Mouse (Mus musculus) forebrain, embryonic 10.5 days (tissue): Measurements from ENCODE around the gene Aig1. TPM values are rescaled to one million over a fixed set of nuclear protein-coding genes. Genes with fewer than 3 reads are reported as not detected.

Source experiments
- DNase-seq: peaks from one replicate; pipeline ENCODE4 v3.0.0-alpha.2; 2017; ENCODE audit warnings: low spot score; ENCODE audit errors: extremely low spot score
- H3K27ac ChIP-seq: fragments of 300-500 bp; sonication (generic); 2 replicates; pipeline ENCODE4 v1.5.1; 2016; ENCODE audit warnings: mild to moderate bottlenecking
- H3K27me3 ChIP-seq: fragments of 300-500 bp; sonication (generic); 2 replicates; pipeline ENCODE4 v1.6.1; 2016; ENCODE audit warnings: mild to moderate bottlenecking; ENCODE audit not compliant: poor library complexity, severe bottlenecking
- H3K36me3 ChIP-seq: fragments of 300-500 bp; sonication (generic); replicated peaks from 2 replicates; pipeline ENCODE4 v1.6.1; 2016; ENCODE audit warnings: mild to moderate bottlenecking, moderate library complexity
- H3K4me1 ChIP-seq: fragments of 300-500 bp; sonication (generic); 2 replicates; pipeline ENCODE4 v1.6.1; 2016
- H3K4me3 ChIP-seq: fragments of 300-500 bp; sonication (generic); 2 replicates; pipeline ENCODE4 v1.5.1; 2016; ENCODE audit warnings: mild to moderate bottlenecking, moderate library complexity
- H3K9me3 ChIP-seq: fragments of 300-500 bp; sonication (generic); 2 replicates; pipeline ENCODE4 v1.6.1; 2016; ENCODE audit warnings: mild to moderate bottlenecking, moderate library complexity
- WGBS: fragments of 180-500 bp; shearing (Covaris S2); methylation state at CpG from one replicate; pipeline ENCODE4 v1.1.7; 2016; 5-methylcytosine and 5-hydroxymethylcytosine counted together
- polyA plus RNA-seq: library from polyadenylated mRNA; unstranded; fragments of >200 nt; fragmentation: Nextera tagmentation; extraction: Ambion mirVana; gene quantifications from 2 replicates; pipeline ENCODE4 v1.2.1, GENCODE M21; 2016

Gene Aig1
- polyA plus RNA-seq, 1 experiment from 2014 or later: 21.8 TPM

DNA sequence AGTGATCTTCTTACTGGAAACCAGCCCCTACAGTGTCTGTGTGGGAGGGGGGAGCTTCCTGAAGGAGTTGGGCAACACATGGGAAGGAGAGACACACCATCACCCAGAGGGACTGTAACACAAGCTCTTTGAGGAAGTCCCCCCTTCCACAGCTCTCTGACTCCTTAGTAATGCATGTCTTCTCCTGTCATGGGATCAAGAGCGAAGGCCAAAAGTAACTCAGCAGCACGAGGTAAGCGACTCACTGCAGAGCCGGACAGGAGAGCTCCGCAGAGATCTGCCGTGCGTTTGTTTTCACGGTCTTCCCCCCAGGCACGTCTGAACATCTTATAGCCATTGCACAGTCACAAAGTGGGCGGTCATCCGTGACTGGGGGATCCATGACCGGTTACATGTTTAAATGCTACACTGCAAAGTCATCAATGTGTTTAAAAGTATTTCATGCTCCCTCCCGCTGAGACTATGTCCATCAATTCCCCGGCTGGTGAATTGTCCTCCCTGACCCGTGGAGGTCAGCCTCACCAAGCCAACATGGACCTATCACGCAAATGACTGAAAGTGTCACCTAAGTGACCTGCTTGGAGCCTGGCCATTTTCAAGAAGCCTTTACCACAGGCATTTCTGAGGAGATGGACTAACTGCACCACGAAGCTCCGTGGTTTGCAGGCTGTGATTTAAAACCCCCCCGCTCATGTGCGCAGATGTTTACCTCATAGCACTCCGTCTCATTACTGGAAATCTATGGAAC, 30.9 kb downstream of the Aig1 start:
- no peaks in the 10 kb centered on the region for H3K9me3 ChIP-seq
- 84% methylated on average over 21 of the region's 21 CpGs for WGBS
- no peaks in the 10 kb centered on the region for H3K36me3 ChIP-seq
- H3K27ac ChIP-seq: no peak overlapping the region
- no peaks in the 10 kb centered on the region for H3K27me3 ChIP-seq
- no peak overlapping the region for H3K4me3 ChIP-seq
- no peaks in the 10 kb centered on the region for H3K4me1 ChIP-seq
- no peak for DNase-seq

DNA sequence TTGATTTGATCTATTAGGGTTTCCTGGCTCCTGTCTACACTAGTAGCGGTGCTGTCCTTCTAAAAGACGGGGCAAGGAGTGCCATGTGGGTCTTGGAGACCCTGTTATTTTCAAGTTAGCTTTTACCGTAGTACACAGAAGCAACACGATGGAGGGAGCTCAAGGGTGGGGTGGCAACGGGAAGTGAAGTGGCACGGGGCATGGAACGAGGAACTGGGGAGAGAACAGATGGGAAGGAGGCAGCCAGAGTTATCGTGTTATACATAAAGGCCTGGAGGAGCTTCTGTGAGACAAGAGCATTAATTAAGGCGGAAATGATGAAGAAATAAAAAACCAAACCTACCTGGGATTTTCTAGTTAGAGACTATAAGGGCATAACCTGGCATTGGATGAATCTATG, 31.8 kb downstream of the Aig1 start:
- 93% methylated on average over 9 of the region's 9 CpGs for WGBS
- Histone ChIP-seq H3K4me1 (no peaks in the 10 kb centered on the region), H3K4me3 (no peak overlapping the region), H3K36me3 (no peaks in the 10 kb centered on the region), H3K27ac (no peak overlapping the region), H3K27me3 (no peaks in the 10 kb centered on the region), H3K9me3 (no peaks in the 10 kb centered on the region)
- DNase-seq: no peak

DNA sequence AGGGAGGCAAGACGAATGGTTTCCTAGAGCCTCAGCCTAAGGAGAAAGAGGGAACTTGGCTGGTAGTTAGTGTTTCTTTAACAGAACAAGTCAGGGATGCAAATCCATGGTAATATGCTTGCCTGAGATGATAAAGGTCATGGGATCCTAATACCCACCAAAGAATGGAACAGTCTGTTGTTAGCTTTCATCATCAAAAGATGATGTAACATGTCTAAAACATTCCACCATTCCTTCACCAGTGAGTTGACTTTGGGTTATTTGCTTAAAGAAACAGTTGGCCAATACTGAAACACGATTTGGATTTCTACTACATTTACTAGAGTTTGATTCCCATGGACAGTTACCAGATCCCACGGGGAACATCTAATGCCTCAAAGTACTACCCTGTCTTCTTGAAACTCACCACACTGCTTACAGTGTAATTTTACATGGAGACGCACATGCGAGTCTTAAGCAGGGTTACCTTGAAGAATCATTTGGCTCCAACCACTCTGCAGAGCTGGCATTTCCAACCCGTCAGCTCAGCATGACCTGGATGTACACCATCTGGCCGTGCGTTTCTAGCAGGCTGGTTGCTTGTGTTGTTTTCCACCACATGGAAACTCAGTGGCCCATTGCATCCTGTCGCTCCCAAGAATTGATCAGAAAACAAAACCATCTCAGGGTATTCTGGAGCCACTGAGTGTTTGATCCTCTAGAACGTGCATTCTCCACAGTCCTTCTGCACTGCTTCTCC, 32.9 kb downstream of the Aig1 start:
- Histone ChIP-seq H3K9me3 (no peaks in the 10 kb centered on the region), H3K27ac (no peak overlapping the region), H3K4me1 (no peaks in the 10 kb centered on the region), H3K27me3 (no peaks in the 10 kb centered on the region), H3K4me3 (no peak overlapping the region), H3K36me3 (no peaks in the 10 kb centered on the region)
- DNase-seq: no peak
- WGBS: 91% methylated on average over 10 of the region's 10 CpGs

DNA sequence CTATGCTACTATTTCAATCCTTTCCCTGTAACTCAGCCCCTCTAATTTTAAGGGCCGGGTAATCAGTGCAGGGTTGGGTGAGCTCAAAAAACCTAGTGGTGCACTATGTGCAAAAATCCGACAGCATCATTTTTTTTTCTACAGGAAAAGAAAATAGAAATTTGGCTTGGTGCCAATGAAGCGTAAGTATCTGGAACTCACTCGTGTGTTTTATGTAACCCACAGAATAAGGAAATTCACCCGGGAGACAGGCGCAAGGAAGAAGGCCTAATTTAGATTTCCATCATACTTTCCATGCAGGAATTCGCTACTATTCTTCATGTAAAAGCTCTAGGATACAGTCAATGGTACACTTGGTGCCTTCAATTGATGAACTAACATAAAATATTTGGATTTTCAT, 34.7 kb downstream of the Aig1 start:
- 93% methylated on average over 7 of the region's 7 CpGs for WGBS

DNA sequence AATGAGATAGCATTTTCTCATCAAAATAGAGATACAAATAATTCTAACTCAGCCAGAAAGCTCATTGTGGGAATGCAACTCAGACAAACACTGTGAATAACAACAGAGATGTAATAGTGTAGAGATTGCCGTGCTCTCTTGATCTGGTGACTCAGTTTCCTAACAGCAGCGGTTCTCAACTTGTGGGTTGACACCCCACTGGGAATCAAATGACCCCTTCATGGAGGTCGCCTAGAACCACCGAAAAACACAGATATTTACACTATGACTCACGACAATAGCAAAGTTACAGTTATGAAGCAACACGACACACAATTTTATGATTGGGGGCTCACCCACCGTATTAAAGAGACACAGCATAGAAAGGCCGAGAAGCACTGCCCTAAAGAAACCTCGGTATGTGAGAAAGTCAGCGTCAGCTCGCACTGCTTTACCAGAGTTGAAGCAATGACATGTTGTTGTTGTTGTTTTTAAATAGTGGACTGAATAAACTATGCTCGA, 35.7 kb downstream of the Aig1 start:
- DNase-seq: no peak
- WGBS: 91% methylated on average over 12 of the region's 12 CpGs
- 0 out of 2 replicates have a peak, but pooled peaks cover 3% of the 10 kb centered on the region for H3K36me3 ChIP-seq
- no peak overlapping the region for H3K4me3 ChIP-seq
- H3K9me3 ChIP-seq: no peaks in the 10 kb centered on the region
- no peak overlapping the region for H3K27ac ChIP-seq
- no peaks in the 10 kb centered on the region for H3K4me1 ChIP-seq
- H3K27me3 ChIP-seq: no peaks in the 10 kb centered on the region

More for the DNA sequence above, 34.7 kb downstream of the Aig1 start:
- no peak overlapping the region for H3K4me3 ChIP-seq
- H3K36me3 ChIP-seq: no peaks in the 10 kb centered on the region
- no peak overlapping the region for H3K27ac ChIP-seq
- DNase-seq: no peak
- H3K4me1 ChIP-seq: no peaks in the 10 kb centered on the region
- no peaks in the 10 kb centered on the region for H3K9me3 ChIP-seq
- H3K27me3 ChIP-seq: no peaks in the 10 kb centered on the region

DNA sequence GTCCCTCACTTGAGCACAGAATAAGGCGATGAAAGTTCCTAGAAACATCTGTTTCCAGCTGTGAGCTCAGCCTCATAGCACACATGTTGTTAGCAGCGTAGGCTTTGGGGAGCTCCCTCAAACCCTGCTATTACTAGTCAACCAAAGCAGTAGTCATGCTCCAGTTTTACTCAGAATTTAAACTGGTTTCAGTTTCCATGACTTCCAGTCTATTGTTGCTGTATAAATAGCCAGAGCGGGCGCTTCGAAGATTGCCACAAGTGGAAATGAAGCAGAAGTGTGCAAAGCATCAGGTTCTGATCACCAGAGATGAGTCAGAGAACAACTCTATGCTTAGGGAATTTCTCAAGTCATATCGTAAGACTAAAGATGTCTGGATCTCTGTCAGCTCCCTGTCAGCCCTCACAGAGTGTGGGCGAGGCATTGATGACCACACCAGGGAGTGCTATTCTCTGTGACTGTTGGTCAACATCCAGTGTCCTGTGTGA, 36.2 kb downstream of the Aig1 start:
- 0 out of 2 replicates have a peak, but pooled peaks cover 3% of the 10 kb centered on the region for H3K36me3 ChIP-seq
- H3K4me3 ChIP-seq: no peak overlapping the region
- DNase-seq: no peak
- H3K27me3 ChIP-seq: no peaks in the 10 kb centered on the region
- 90% methylated on average over 7 of the region's 7 CpGs for WGBS
- H3K9me3 ChIP-seq: no peaks in the 10 kb centered on the region
- no peak overlapping the region for H3K27ac ChIP-seq
- no peaks in the 10 kb centered on the region for H3K4me1 ChIP-seq

DNA sequence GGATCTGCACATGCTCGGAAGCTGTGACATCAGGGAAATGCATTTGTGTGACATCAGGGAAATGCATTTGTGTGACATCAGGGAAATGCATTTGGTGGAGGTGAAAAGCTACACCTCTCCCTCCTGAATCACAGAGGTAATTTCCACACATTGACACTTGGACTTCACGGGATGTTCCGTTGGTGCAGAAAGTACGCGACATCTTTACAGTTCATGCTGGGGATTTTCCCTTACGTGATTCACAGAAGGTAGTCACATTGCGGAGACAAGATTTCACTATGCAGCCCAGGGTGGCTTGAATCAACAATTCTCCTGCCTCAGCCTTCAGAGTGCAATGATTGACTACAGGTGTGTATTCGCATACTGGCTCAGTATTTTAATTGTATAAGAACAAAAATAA, 41.6 kb downstream of the Aig1 start:
- no peaks in the 10 kb centered on the region for H3K9me3 ChIP-seq
- H3K36me3 ChIP-seq: 0 out of 2 replicates have a peak, but pooled peaks cover 3% of the 10 kb centered on the region
- no peak overlapping the region for H3K27ac ChIP-seq
- no peak overlapping the region for H3K4me3 ChIP-seq
- no peaks in the 10 kb centered on the region for H3K27me3 ChIP-seq
- WGBS: 95% methylated on average over 8 of the region's 8 CpGs
- no peaks in the 10 kb centered on the region for H3K4me1 ChIP-seq
- no peak for DNase-seq

DNA sequence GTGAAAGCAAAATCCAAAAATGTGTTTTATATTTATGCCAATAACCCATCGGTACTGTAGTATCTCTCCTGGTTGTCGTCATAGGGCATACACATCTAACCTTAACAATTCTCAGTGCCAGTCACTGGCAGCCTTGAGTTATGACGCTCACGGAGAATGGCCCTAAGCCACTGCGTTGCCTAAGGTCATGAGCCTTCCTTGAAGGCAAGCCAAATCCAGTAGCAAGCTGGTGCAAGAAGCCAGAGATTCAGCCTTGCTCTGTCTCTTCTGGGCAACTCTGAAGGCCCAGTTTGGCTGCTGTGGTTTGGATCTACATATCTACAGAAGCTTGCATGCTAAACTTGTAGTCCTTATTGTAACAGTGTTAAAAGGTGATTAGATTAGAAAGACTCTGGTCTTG, 55.2 kb downstream of the Aig1 start:
- Histone ChIP-seq H3K27me3 (no peaks in the 10 kb centered on the region), H3K36me3 (no peaks in the 10 kb centered on the region), H3K9me3 (0 out of 2 replicates have a peak, but pooled peaks cover 5% of the 10 kb centered on the region), H3K27ac (no peak overlapping the region), H3K4me3 (no peak overlapping the region), H3K4me1 (no peaks in the 10 kb centered on the region)
- 95% methylated on average over 5 of the region's 5 CpGs for WGBS
- DNase-seq: no peak

DNA sequence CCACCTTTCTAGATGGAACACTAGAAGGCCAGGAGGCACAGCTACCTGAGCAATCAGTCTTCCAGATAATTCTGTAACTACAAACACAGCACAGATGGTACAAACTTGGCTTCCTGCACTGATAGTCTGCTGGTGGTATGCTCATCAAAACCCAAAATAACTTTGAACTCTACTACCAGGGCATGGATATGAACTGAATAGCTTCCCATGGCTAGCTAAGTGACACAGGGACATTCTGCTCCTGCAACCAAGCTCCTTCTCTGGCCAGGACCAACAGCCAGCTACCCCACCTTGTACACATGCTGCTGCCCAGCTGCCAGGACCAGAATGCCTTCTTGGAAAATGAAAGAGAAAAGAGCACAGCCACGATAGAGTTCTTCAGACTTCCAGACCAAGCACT, 60.5 kb downstream of the Aig1 start:
- no peaks in the 10 kb centered on the region for H3K9me3 ChIP-seq
- DNase-seq: no peak
- WGBS: 95% methylated on average over 1 of the region's 1 CpGs

DNA sequence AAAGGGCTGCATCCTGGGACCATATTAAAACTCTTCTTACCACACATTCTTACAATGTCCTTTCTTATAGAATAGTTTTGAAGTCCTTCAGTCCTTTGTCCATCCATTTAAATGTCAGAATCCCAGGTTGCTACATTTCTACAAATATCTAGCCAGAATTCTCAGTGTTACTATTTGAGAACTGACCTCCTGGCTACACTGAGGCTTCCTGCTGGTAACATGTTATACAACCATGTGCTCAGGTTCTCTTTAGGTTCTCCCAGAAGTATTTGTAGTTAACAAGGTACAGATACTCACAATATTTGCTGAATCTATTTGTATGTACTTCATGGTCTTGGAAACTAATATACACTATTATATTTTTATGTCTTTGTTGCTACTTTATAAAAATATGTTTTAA, 62.0 kb downstream of the Aig1 start:
- Histone ChIP-seq H3K4me1 (no peaks in the 10 kb centered on the region), H3K4me3 (no peak overlapping the region), H3K27me3 (no peaks in the 10 kb centered on the region), H3K27ac (no peak overlapping the region), H3K36me3 (no peaks in the 10 kb centered on the region), H3K9me3 (no peaks in the 10 kb centered on the region)
- DNase-seq: no peak

More for the DNA sequence above, 60.5 kb downstream of the Aig1 start:
- no peaks in the 10 kb centered on the region for H3K4me1 ChIP-seq
- no peaks in the 10 kb centered on the region for H3K27me3 ChIP-seq
- no peaks in the 10 kb centered on the region for H3K36me3 ChIP-seq
- no peak overlapping the region for H3K27ac ChIP-seq
- no peak overlapping the region for H3K4me3 ChIP-seq

DNA sequence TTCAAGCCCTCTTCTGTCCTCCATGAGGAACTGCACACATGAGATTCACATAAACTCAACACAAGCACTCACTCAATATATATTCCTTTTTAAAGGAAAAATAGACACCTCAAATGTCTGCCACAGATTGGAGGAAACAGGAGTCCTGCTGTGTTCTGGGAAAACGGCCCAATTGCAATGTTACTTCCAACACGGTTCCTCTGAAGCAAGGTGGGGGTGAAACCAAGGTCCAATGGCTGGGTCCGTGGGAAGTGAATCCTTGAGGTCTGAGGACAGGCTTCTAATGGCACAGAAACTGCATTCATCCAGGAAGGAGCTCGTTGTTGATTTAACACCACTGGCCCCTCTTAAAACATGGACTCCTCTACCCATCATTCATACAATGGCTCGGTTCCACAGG, 67.5 kb downstream of the Aig1 start:
- DNase-seq: no peak
- Histone ChIP-seq H3K4me1 (no peaks in the 10 kb centered on the region), H3K36me3 (peaks cover 9% of the 10 kb centered on the region), H3K4me3 (no peak overlapping the region), H3K27me3 (no peaks in the 10 kb centered on the region), H3K27ac (no peak overlapping the region), H3K9me3 (no peaks in the 10 kb centered on the region)
- WGBS: 89% methylated on average over 5 of the region's 5 CpGs

DNA sequence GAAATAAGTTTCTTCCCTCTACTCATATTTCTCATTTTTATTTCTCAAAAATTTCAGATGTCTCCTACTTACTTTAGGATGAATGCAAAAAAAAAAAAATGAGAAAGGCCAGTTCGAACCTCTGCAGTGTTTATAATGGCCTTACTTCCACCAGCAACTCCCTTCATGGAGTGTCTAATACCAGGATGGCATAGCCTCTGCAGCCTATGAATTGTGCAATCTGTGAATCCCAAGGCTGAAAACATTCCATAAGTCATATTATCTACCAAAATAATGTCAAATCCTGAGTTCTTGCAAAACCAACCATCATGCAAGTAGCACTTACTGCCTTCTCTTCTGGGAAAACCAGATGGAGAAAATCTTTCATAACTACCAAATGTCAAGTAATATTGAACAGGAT, 75.3 kb downstream of the Aig1 start:
- Histone ChIP-seq H3K4me1 (no peaks in the 10 kb centered on the region), H3K36me3 (peaks cover 6% of the 10 kb centered on the region; the same call in 1 of the 2 replicates), H3K27me3 (no peaks in the 10 kb centered on the region), H3K9me3 (no peaks in the 10 kb centered on the region), H3K27ac (no peak overlapping the region), H3K4me3 (no peak overlapping the region)
- 96% methylated on average over 1 of the region's 1 CpGs for WGBS
- no peak for DNase-seq

DNA sequence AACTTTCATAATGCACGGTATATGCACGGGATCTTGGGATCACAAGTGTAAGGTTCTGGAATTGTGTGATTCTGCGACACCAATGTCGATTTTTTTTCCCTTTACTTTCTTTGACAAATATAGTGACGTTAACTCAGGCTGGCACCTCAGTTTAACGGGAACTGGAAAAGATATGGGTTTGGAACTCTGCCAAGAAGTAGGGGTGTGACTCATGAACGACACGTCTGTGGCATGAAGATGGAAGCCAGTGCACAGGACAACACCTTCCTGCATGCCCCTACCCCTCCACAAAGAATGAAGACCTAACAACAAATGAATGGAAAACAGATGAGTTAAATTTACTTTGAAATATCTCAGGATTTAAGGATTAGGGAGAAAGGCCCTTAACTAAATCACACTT, 76.0 kb downstream of the Aig1 start:
- Histone ChIP-seq H3K27ac (no peak overlapping the region), H3K27me3 (no peaks in the 10 kb centered on the region), H3K36me3 (peaks cover 6% of the 10 kb centered on the region; the same call in 1 of the 2 replicates), H3K4me1 (no peaks in the 10 kb centered on the region), H3K9me3 (no peaks in the 10 kb centered on the region), H3K4me3 (no peak overlapping the region)
- 95% methylated on average over 8 of the region's 8 CpGs for WGBS
- no peak for DNase-seq
